Mouse (Mus musculus) cerebellum, postnatal 10 days (tissue): Measurements from ENCODE around the gene Ube4b.
"Not testable (repeated sequence)": the region's sequence is repeated elsewhere in the genome, so short reads cannot be mapped to it uniquely, and the experiment has no call there.

Experiments used
- DNase-seq, 2 experiments: peaks; one replicate each; pipeline ENCODE4 v3.0.0; 2021; ENCODE audit warnings: mixed read lengths in 2 of 2

Gene Ube4b

GRCm38 (mm10) chr4:149426325-149427199 is at the start of gene Ube4b:
Gene Ube4b, minus strand, starts transcription at chr4:149426749.
- DNase-seq: peak; percentile 100

DNA sequence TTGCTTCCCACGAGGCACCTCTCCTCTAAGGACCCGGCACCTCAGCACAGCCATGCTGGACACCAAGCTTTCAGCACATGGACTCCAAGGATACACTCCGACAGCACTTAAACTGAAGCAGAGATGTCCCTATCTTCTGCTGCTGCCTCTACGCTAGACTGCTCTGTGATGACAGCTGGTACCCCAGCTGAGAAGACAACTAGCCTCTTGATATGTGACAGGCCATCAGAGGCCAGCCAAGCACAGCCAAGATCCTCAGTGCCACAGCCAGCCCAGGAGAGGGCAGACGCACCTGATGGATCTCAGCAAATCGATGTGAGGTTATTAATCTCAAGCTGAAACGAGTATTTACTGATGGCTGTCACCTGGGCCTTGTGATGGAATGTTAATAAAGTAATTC is 48.5 kb upstream of the Ube4b start:
- peak; percentile 52 to 54 for DNase-seq

GRCm38 (mm10) chr4:149469557-149469956 is 43.0 kb upstream of the Ube4b start:
- no peak for DNase-seq

GRCm38 (mm10) chr4:149463435-149463950 is 36.9 kb upstream of the Ube4b start:
- DNase-seq: no peak

DNA sequence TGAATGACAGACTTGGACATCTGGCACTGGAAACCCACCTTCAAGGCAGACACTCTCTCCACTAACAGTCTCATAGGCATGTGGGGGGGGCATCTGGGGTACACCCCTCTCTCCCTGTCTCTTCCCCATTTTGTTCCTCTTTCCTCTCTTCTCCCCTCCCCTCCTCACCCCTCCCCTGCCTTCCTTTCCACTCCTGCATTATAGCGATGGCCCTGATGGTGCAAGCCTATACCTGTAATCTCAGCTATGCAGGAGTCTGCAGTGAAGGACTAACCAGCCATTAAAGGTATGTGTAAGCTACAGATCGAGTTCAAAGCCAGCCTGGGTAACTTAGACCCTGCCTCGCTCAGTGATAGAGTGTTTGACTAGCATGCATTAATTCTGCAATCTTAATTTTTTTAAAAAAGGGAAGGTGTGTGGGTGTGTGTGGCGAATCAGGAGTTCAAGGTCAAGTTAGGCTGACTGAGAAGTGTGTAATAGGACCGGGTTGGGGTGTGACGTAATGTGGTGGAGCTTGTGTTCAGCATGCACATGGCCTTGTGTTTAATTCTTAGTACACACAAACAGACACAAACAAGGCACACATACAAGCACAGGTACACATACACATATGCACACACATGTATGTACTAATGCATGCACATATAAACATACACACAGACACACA is 35.9 kb upstream of the Ube4b start:
- no peak for DNase-seq

GRCm38 (mm10) chr4:149461579-149462304 is 35.2 kb upstream of the Ube4b start:
- peak; percentile 68 to 74 for DNase-seq

- not testable (repeated sequence) for DNase-seq
These were observed 33.9 kb upstream of the Ube4b start for GRCm38 (mm10) chr4:149460475-149460874.

DNA sequence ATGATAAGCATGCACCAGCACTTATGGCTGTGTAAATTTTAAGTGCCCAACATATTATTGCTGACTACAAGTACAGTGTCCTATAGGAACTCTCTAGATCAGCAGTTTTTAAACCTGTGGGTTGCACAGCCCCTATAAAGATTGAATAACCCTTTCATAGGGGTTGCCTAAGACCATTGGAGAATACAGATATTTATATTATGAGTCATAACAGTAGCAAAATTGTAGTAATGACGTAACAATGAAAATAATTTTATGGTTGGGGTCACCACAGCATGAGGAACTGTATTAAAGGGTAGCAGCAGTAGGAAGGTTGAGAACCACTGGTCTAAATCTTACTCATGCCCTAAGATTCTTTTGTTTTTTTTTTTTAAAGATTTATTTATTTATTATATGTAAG is 32.9 kb upstream of the Ube4b start:
- no peak for DNase-seq

DNA sequence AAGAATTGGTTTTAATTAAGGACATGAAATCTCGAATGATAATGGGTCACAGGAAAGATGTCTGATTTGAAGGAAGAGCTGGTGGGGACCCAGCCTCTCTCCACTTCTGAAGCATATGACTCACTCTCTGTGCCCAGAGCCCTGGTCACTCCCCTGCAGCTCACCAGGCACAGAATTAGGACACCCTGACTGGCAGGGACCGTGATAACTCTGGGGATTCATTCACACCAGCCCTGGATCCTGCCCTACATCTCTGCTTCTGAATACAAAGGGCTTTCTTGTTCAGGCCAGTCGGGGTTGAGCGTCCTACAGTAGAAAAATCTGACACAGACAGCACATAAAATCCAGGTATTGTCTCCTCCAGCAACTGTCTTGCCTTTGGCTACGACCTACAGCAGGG is 32.0 kb upstream of the Ube4b start:
- no peak for DNase-seq

GRCm38 (mm10) chr4:149457831-149458430 is 31.4 kb upstream of the Ube4b start:
- DNase-seq: no peak

- DNase-seq: not testable (repeated sequence)
These were observed 30.6 kb upstream of the Ube4b start for GRCm38 (mm10) chr4:149457163-149457562.

DNA sequence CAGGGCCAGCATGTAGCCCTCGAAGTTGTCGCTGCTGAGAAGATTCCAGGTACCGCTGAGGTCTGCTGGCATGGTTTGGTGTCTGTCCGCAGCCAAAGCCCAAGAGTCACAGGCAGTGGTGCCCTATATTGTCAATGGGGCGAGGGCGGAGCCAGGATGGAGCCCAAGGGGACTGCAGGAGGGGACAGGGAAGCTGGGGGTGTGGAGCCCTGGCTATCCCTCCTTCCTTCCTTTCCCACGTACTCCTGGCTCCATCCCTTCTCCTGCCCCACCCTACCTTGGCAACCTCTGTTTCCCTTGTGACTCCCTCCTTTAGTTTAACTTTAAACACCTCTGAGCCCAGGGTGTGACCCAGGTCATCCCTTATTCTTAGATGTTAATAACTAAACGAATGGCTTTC is 28.3 kb upstream of the Ube4b start, which contains the start of gene Rbp7:
Gene Rbp7 (minus strand): TSS at position 100 of the 400 bp plus-strand sequence.
- no peak for DNase-seq

GRCm38 (mm10) chr4:149454263-149454662 is 27.7 kb upstream of the Ube4b start:
- DNase-seq: peak; percentile 65 to 66

DNA sequence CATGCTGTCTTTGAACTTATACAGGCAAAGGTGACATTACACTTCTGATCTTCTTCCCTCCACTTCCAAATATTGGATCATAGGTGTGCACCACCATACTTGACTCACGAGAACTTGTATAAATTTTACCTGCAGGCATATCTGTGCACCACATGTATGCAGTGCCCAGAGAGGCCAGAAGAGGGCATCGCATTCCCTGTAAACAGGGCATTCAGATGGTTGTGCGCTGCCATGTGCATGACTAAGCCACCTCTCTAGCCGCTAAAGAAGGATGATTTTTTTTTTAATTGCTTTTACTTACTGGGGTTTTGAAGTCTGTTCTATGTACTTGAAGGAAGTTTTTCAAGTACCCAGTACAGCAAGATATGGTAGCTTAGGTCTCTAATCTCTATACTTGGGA is 27.1 kb upstream of the Ube4b start:
- DNase-seq: peak; percentile 67 to 78

- no peak for DNase-seq
These were observed 24.1 kb upstream of the Ube4b start for GRCm38 (mm10) chr4:149450636-149451035.

DNA sequence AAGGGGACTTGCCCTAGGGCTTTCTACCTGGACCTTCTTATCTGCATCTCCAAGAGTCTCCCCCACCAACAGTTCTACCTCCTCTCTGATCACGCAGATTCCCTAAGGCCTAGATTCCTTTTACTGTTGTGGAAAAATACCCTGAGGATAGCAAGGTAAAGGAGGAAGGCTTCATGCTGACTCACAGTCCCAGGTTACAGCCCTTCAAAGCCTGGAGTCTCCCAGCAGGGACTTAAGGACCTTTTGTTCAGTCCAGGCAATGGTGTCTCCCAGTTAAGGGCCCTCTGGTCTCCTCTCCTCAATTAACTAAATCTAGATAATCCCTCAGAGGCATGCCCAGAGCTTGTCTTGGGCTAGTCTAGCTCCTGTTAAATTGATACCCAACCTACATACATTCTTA is 19.8 kb upstream of the Ube4b start:
- no peak for DNase-seq

DNA sequence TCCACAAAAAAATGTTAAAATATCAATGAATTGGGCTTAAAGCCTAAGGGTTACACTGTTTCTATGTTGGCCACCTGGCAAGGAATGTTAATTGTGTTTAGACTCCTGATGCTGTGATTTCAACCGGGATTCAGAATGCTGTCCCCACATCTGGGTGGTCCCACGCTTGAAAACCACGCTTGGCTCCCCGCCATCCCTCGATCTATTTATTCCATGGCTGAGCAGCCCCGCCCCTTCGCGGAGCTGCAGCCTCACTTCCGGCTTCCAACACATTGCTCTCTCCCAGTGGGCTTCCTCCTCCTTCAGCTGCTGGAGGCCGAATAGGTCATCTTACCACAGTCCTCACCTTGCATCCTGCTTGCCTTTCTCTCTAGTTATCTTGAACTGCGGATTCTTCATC is 19.3 kb upstream of the Ube4b start:
- DNase-seq: peak; percentile 75 to 78

- DNase-seq: peak; percentile 93 to 96
These were observed 18.6 kb upstream of the Ube4b start for GRCm38 (mm10) chr4:149444964-149445701.

GRCm38 (mm10) chr4:149444465-149444864 is 17.9 kb upstream of the Ube4b start:
- no peak for DNase-seq

DNA sequence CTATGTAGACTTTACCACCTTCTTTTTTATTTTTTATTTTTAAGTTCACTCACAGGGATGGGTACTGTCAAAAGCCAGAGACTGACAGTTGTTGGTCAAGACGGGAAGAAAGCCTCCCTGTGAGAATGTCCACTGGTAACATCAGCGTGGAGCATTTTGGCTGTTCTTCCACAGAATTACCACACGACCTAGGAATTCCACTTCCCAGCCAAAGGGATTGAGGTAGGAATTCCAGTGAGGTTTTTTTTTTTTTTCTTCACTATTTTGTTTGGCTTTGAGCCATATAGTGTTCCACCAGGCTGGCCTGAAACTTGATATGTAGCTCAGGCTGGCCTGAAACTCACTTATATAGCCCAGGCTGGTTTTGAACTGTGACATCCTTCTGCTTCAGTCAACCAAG is 15.9 kb upstream of the Ube4b start:
- no peak for DNase-seq

DNA sequence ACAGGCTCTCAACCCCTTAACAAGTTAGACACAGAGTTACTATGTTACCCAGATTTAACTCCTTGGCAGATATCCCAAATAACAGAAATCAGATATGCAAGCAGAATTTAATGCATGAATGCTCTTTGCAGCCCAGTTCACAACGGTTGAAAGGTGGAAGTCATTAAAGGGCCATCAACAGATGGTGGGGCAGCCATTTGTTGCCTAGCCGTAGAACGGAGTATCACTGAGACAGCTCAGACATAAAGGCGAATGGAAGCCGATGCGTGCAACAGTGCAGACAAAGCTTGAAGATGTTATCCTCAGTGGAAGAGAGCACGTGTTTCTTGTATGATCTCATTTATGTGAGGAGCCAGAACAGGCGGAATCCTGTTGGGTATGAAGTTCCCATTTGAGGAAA is 14.0 kb upstream of the Ube4b start:
- DNase-seq: no peak

DNA sequence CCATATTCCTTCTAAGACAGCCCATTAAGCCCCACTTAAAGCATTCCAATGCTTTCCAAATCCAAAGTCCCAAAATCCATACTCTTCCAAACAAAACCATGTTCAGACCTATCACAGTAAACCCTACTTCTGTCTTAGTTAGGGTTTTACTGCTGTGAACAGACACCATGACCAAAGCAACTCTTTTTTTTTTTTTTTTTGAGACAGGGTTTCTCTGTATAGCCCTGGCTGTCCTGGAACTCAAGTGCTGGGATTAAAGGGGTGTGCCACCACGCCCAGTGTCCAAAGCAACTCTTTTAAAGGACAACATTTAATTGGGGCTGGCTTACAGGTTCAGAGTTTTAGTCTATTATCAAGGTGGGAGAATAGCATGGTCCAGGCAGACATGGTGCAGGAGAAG is 5.3 kb upstream of the Ube4b start:
- not testable (repeated sequence) for DNase-seq
